Comparison of ENCODE assay signal across 8 mouse cellular contexts in genomic region chr5:151154780-151155179, GRCm38 (mm10).
DNase-seq lines count a peak whose midpoint lies in the region; ATAC-seq lines count a peak whose summit lies in the region.

No protein-coding gene starts in this region.

- no peaks in the 10 kb centered on the region for H3K27me3 ChIP-seq in hindbrain, embryonic 10.5 days (ENCODE audit: insufficient read depth, poor library complexity, severe bottlenecking)
- no peaks in the 10 kb centered on the region for H3K27me3 ChIP-seq in hindbrain, embryonic 13.5 days
- no peaks in the 10 kb centered on the region for H3K27me3 ChIP-seq in forebrain, embryonic 16.5 days (replicated peaks; ENCODE audit: control insufficient read depth, insufficient read depth, low read length)
- H3K27me3 ChIP-seq in forebrain, embryonic 14.5 days (replicated peaks; ENCODE audit: control insufficient read depth, insufficient read depth, low read length): no peaks in the 10 kb centered on the region

- WGBS in hindbrain, embryonic 10.5 days: 36% methylated on average over 3 of the region's 3 CpGs
- 53% methylated on average over 3 of the region's 3 CpGs for WGBS in hindbrain, embryonic 13.5 days
- WGBS in forebrain, embryonic 16.5 days: 32% methylated on average over 3 of the region's 3 CpGs
- WGBS in forebrain, embryonic 14.5 days: 41% methylated on average over 3 of the region's 3 CpGs

- H3K36me3 ChIP-seq in hindbrain, embryonic 10.5 days: no peaks in the 10 kb centered on the region
- no peaks in the 10 kb centered on the region for H3K36me3 ChIP-seq in hindbrain, embryonic 13.5 days
- H3K36me3 ChIP-seq in forebrain, embryonic 16.5 days (ENCODE audit: control insufficient read depth, insufficient read depth): no peaks in the 10 kb centered on the region
- no peaks in the 10 kb centered on the region for H3K36me3 ChIP-seq in forebrain, embryonic 14.5 days (ENCODE audit: control insufficient read depth, insufficient read depth, low read length)

- no peak for DNase-seq in hindbrain, embryonic 10.5 days (ENCODE audit: low spot score)
- peak; percentile 33 for DNase-seq in gastrocnemius, postnatal 14 days
- DNase-seq in kidney, postnatal 36 days: peak; percentile 44 to 52
- peak; percentile 38 for DNase-seq in skeletal muscle tissue, adult 2 months (ENCODE audit: low read depth, low spot score)
- no peak for DNase-seq in forebrain, embryonic 14.5 days (ENCODE audit: low spot score)
- no peak for DNase-seq in c-Kit-positive CD71-positive TER-119-positive erythroid progenitor cells, embryonic 14.5 days (ENCODE audit: low spot score)

- H3K4me1 ChIP-seq in hindbrain, embryonic 10.5 days (replicated peaks): peaks cover 14% of the 10 kb centered on the region
- H3K4me1 ChIP-seq in hindbrain, embryonic 13.5 days (replicated peaks): peaks cover 11% of the 10 kb centered on the region
- no peaks in the 10 kb centered on the region for H3K4me1 ChIP-seq in forebrain, embryonic 16.5 days (replicated peaks; ENCODE audit: control insufficient read depth, insufficient read depth, low read length)
- H3K4me1 ChIP-seq in forebrain, embryonic 14.5 days (ENCODE audit: control insufficient read depth, insufficient read depth, low read length): no peaks in the 10 kb centered on the region

- ATAC-seq in hindbrain, embryonic 13.5 days (ENCODE audit: low FRiP score): no peak
- no peak for ATAC-seq in forebrain, embryonic 16.5 days
- ATAC-seq in forebrain, embryonic 14.5 days: no peak

- no peak overlapping the region for H3K4me2 ChIP-seq in hindbrain, embryonic 13.5 days
- H3K4me2 ChIP-seq in forebrain, embryonic 16.5 days (ENCODE audit: low read length): no peak overlapping the region
- H3K4me2 ChIP-seq in forebrain, embryonic 14.5 days (ENCODE audit: low read length): no peak overlapping the region

- no peaks in the 10 kb centered on the region for H3K9me3 ChIP-seq in hindbrain, embryonic 10.5 days
- no peaks in the 10 kb centered on the region for H3K9me3 ChIP-seq in hindbrain, embryonic 13.5 days
- H3K9me3 ChIP-seq in forebrain, embryonic 16.5 days (ENCODE audit: control insufficient read depth, low read length): no peaks in the 10 kb centered on the region
- H3K9me3 ChIP-seq in forebrain, embryonic 14.5 days (replicated peaks; ENCODE audit: control insufficient read depth, low read length): no peaks in the 10 kb centered on the region

- H3K27ac ChIP-seq in hindbrain, embryonic 10.5 days: peak overlapping the region; percentile 42
- H3K27ac ChIP-seq in hindbrain, embryonic 13.5 days: no peak overlapping the region
- H3K27ac ChIP-seq in forebrain, embryonic 16.5 days (ENCODE audit: low read length): no peak overlapping the region
- H3K27ac ChIP-seq in forebrain, embryonic 14.5 days (ENCODE audit: low read depth, low read length): no peak overlapping the region

- intact Hi-C loops in gastrocnemius, postnatal 14 days (cut with DNase I; ENCODE audit: low total_unique reads): no loop called here

- H3K9ac ChIP-seq in hindbrain, embryonic 13.5 days: no peak overlapping the region
- H3K9ac ChIP-seq in forebrain, embryonic 16.5 days (replicated peaks; ENCODE audit: low read depth, low read length): no peak overlapping the region
- no peak overlapping the region for H3K9ac ChIP-seq in forebrain, embryonic 14.5 days (ENCODE audit: low read length)

- H3K4me3 ChIP-seq in hindbrain, embryonic 10.5 days: no peak overlapping the region
- no peak overlapping the region for H3K4me3 ChIP-seq in hindbrain, embryonic 13.5 days
- no peak overlapping the region for H3K4me3 ChIP-seq in forebrain, embryonic 16.5 days (replicated peaks; ENCODE audit: low read length)
- H3K4me3 ChIP-seq in forebrain, embryonic 14.5 days (ENCODE audit: low read depth, low read length): no peak overlapping the region

Comparison
In these comparisons a context has a peak if more than half of its experiments do, and no peak if none do; other contexts are left out.
1. DNase-seq: peak in gastrocnemius, postnatal 14 days (single experiment), kidney, postnatal 36 days (2 of 2) and skeletal muscle tissue, adult 2 months (single experiment); none in hindbrain, embryonic 10.5 days (single experiment), forebrain, embryonic 14.5 days (single experiment) and c-Kit-positive CD71-positive TER-119-positive erythroid progenitor cells, embryonic 14.5 days (single experiment).